ENCODE assay signal across 8 mouse cellular contexts in the genomic region with DNA sequence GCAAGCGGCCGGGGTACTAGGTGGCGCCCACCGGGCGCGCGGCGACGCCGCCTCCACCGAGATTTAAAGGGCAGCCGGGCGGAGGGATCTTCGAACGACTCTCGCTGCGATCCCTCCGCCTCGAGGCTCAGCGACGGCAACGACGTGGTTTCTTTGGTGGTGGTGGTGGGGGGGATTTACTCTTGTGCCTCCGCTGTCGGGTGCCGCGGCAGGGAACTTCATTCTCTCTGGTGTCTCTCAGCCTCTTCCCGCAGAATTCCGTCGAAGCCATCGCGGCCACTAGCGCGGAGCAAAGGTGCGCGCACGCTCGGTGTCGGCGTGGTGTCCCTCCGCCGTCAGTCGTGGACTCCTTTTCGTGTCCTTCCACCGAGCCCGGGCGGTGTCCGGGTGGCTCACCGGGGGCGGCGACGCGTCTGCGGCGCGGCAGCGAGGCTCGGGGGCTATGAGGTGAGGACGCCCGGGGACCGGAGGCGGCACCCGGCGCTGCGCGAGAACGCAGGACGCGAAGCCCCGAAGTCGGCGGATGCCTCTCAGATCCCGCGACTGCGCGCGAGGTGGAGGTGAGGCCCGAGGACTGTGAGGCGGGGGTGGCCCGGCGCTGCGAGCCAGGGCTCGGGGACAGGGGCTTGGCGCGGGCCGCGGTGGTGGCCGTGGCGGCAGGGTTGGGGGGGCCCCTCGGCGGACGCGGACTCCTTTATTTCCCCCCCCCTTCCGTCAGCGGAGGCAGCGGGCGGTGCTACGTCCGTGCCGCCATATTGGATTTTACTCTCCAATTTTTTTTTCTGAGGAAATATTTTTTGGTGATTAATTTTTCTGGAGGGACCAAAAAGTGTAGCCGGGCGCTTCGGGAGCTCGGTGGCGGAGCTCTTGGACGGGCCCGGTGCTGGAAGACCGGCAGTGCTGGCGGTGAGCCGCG. TPM values are rescaled to one million over a fixed set of nuclear protein-coding genes. Genes with fewer than 3 reads are reported as not detected.
DNase-seq lines count a peak whose midpoint lies in the region; ATAC-seq lines count a peak whose summit lies in the region.

No protein-coding gene starts in this region.

- ATAC-seq in inflammation-experienced regulatory T-cells, adult 6 months, result peak; percentile 26
- peak; percentile 67 for ATAC-seq in megakaryocyte progenitor cell, adult 5-6 weeks (replicated peaks; ENCODE audit: poor library complexity)

- intact Hi-C loops in gastrocnemius, postnatal 14 days (cut with DNase I; ENCODE audit: low total_unique reads), result no loop called here
- intact Hi-C loops in left cerebral cortex, postnatal 10 days (cut with DNase I), result loop anchor here (5.0 kb wide), 1 partner anchor 46 kb away; no protein-coding TSS in a partner anchor

- DNase-seq in adrenal gland, adult (ENCODE audit: inconsistent age in 2 of 2, low spot score in 1 of 2), result peak; percentile 88 to 98
- DNase-seq in embryo, embryonic 10 days (ENCODE audit: low spot score), result peak; percentile 93
- DNase-seq in gastrocnemius, postnatal 14 days, result peak; percentile 87
- DNase-seq in left cerebral cortex, postnatal 10 days (ENCODE audit: extremely low spot score in 1 of 2, low spot score in 2 of 2), result peak; percentile 85 to 93
- peak; percentile 93 for DNase-seq in right cerebral cortex, postnatal 10 days (ENCODE audit: low spot score in 2 of 2)
- DNase-seq in urinary bladder, postnatal 14 days (ENCODE audit: low spot score), result peak; percentile 88

RNA-seq across cellular contexts. Expression of gene Kmt5b, which starts 0.8 kb away (rescaled TPM):
- total RNA-seq in gastrocnemius, postnatal 14 days (2021), result 10 to 100 TPM; 20.1 to 20.2 TPM
- polyA plus RNA-seq in inflammation-experienced regulatory T-cells, adult 6 months (2017; shearing (Covaris generic)), result 10 to 100 TPM; 25.1 to 41.5 (median 32.7) TPM
- total RNA-seq in left cerebral cortex, postnatal 10 days (2021), result 10 to 100 TPM; 56.2 to 62.9 TPM
- 20.1 and 21.9 TPM in 2 replicates for total RNA-seq in megakaryocyte progenitor cell, adult 5-6 weeks (2015)
- 29.5 and 42.7 TPM in 2 replicates for total RNA-seq in megakaryocyte progenitor cell, adult 5-6 weeks (2017)

RNA-seq across cellular contexts. Expression of gene 1810055G02Rik, which starts 59.9 kb away (rescaled TPM):
- 10 to 100 TPM in 1 of 2 experiments, 1 to 10 TPM in 1; 9.7 to 15.9 TPM for total RNA-seq in gastrocnemius, postnatal 14 days (2021)
- 1 to 10 TPM; 4.1 to 6.0 (median 5.3) TPM for polyA plus RNA-seq in inflammation-experienced regulatory T-cells, adult 6 months (2017; shearing (Covaris generic))
- total RNA-seq in left cerebral cortex, postnatal 10 days (2021), result 10 to 100 TPM; 47.5 TPM
- total RNA-seq in megakaryocyte progenitor cell, adult 5-6 weeks (2015), result 12.5 and 12.8 TPM in 2 replicates
- 6.0 and 7.1 TPM in 2 replicates for total RNA-seq in megakaryocyte progenitor cell, adult 5-6 weeks (2017)

Comparison
In these comparisons a context has a peak if more than half of its experiments do, and no peak if none do; other contexts are left out.
1. Peak in every context shown above with its lines: DNase-seq and ATAC-seq.